10 mouse cellular contexts compared by ENCODE assay signal in the genomic region with DNA sequence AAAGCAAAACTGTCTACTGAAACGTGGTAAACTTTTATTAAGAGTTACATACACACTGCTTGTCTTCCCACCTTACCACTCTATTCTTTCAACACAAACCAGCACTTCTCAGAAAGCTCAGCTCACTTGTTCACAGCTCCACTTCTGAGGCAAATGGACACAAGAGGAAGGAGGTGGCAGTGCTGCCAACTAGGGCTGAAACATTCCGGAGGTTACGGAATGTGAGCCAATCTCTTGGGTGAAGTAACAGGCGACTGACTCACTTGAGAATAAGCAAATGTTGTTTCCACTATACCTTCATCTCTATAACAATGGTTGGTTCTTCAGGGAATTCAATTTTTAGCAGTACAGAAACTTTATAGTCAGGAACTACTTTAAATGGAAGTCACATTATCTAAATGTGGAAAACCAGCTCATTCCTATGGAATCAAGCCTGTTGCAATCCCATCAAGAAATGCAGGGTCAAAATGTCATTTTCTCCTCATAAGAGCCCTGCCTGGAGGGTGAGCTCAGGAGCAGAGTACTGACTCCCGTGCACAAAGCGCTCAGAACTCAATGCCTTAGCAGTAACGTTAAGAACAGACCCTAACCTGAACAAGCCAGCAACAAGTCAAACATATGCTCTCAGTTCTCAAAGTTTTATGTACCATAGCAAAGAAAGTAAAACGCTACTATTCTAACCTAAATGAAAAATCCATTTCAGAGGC.
DNase-seq lines count a peak whose midpoint lies in the region; ATAC-seq and TF ChIP-seq lines count a peak whose summit lies in the region.
"Had no signal": no experiment of that assay in that cellular context is flagged by ENCODE, and none has a peak within 500 bp of the region (broad histone marks: within the 10 kb centered on the region; RNA-seq: fewer than 3 reads in every experiment).

No protein-coding gene starts in this region.

- in situ Hi-C loops in Patski (cut with MboI; ENCODE audit: low pct_unique_long_range_greater_than_20kb) = no loop called here

- H3K9ac ChIP-seq in heart, adult 2 months (ENCODE audit: low read depth, low read length) = peak overlapping the region; percentile 31; the same call in 1 of the 2 replicates
- no peak overlapping the region for H3K9ac ChIP-seq in lung, embryonic 15.5 days
- H3K9ac ChIP-seq: embryonic facial prominence, embryonic 13.5 days; hindbrain, embryonic 15.5 days had no signal

- peak; percentile 64 for DNase-seq in gastrocnemius, adult 2 months
- no peak for DNase-seq in gastrocnemius, postnatal 36 days
- DNase-seq in Patski (ENCODE audit: low read depth, low spot score) = no peak
- peak in 1 of 2 experiments; percentile 54 for DNase-seq in heart, adult 2 months
- DNase-seq in left cerebral cortex, postnatal 14 days (ENCODE audit: low spot score in 2 of 2) = no peak
- no peak for DNase-seq in ovary, postnatal 36 days (ENCODE audit: low spot score)

- peaks cover 3% of the 10 kb centered on the region for H3K79me2 ChIP-seq in heart, adult 2 months (replicated peaks; ENCODE audit: control insufficient read depth, insufficient read depth, low read length)

- intact Hi-C loops in gastrocnemius, adult 2 months (cut with DNase I) = no loop called here
- intact Hi-C loops in gastrocnemius, postnatal 36 days (cut with DNase I) = no loop called here
- intact Hi-C loops in heart, adult 2 months (cut with DNase I) = loop anchor here (5.0 kb wide), 2 partner anchors 36 to 39 kb away; no protein-coding TSS in a partner anchor
- intact Hi-C loops in left cerebral cortex, postnatal 14 days (cut with DNase I) = no loop called here

- H3K4me3 ChIP-seq in gastrocnemius, adult 2 months = peak overlapping the region; percentile 31
- no peak overlapping the region for H3K4me3 ChIP-seq in heart, adult 2 months
- no peak overlapping the region for H3K4me3 ChIP-seq in lung, embryonic 15.5 days
- H3K4me3 ChIP-seq: embryonic facial prominence, embryonic 13.5 days; hindbrain, embryonic 15.5 days had no signal

- peaks cover 24% of the 10 kb centered on the region for H3K36me3 ChIP-seq in heart, adult 2 months (ENCODE audit: control insufficient read depth, insufficient read depth, low read length)
- no peaks in the 10 kb centered on the region for H3K36me3 ChIP-seq in lung, embryonic 15.5 days
- H3K36me3 ChIP-seq: hindbrain, embryonic 15.5 days had no signal

- peak; percentile 84 for ATAC-seq in Patski
- ATAC-seq in lung, embryonic 15.5 days (ENCODE audit: borderline replicate concordance, extremely low read depth, low FRiP score, low TSS enrichment) = 0 out of 2 replicates have a peak, but pooled peaks have one; percentile 19
- no peak for ATAC-seq in megakaryocyte-erythroid progenitor cell, adult 5-6 weeks (replicated peaks; ENCODE audit: low FRiP score, low TSS enrichment, poor library complexity, severe bottlenecking)

- peaks cover 23% of the 10 kb centered on the region for H3K4me1 ChIP-seq in heart, adult 2 months (ENCODE audit: control insufficient read depth, insufficient read depth, low read length)
- H3K4me1 ChIP-seq in lung, embryonic 15.5 days = peaks cover 15% of the 10 kb centered on the region

- H3K9me3 ChIP-seq in lung, embryonic 15.5 days = no peaks in the 10 kb centered on the region
- H3K9me3 ChIP-seq: embryonic facial prominence, embryonic 13.5 days; hindbrain, embryonic 15.5 days had no signal

- H3K27ac ChIP-seq in gastrocnemius, adult 2 months = peak overlapping the region; percentile 56
- peak overlapping the region; percentile 43 for H3K27ac ChIP-seq in heart, adult 2 months
- peak overlapping the region; percentile 13; the same call in 1 of the 2 replicates for H3K27ac ChIP-seq in lung, embryonic 15.5 days
- H3K27ac ChIP-seq: embryonic facial prominence, embryonic 13.5 days; hindbrain, embryonic 15.5 days had no signal

- CTCF ChIA-PET in Patski (lab: Charles Lee) = interaction anchor here (1.1 to 1.4 kb wide), 3 partner anchors 8 to 20 kb away, joined by 3 read pairs; no protein-coding TSS in a partner anchor

- POLR2A ChIA-PET in Patski (lab: Charles Lee) = interaction anchor here (0.7 kb wide), 1 partner anchor 146 kb away, joined by 3 read pairs; no protein-coding TSS in a partner anchor

- WGBS in heart, adult 2 months = 26% methylated on average over 8 of the region's 8 CpGs
- 56% methylated on average over 8 of the region's 8 CpGs for WGBS in lung, embryonic 15.5 days

- no peak for TF ChIP-seq POLR2A in heart, adult 2 months (IDR thresholded peaks at IDR 0.05; ENCODE audit: insufficient read depth, low read depth, low read length)

- TF ChIP-seq EP300 in heart, adult 2 months (IDR thresholded peaks at IDR 0.05; ENCODE audit: insufficient read depth, low read depth, low read length) = 0 out of 2 replicates have a peak, but pooled peaks have one; percentile 36

- no peaks in the 10 kb centered on the region for H3K27me3 ChIP-seq in Patski
- no peaks in the 10 kb centered on the region for H3K27me3 ChIP-seq in heart, adult 2 months (ENCODE audit: control insufficient read depth, insufficient read depth, low read length)
- no peaks in the 10 kb centered on the region for H3K27me3 ChIP-seq in lung, embryonic 15.5 days
- H3K27me3 ChIP-seq: embryonic facial prominence, embryonic 13.5 days; hindbrain, embryonic 15.5 days had no signal

- no peak overlapping the region for H3K4me2 ChIP-seq in lung, embryonic 15.5 days
- H3K4me2 ChIP-seq: embryonic facial prominence, embryonic 13.5 days; hindbrain, embryonic 15.5 days had no signal

- TF ChIP-seq CTCF in gastrocnemius, adult 2 months (IDR thresholded peaks at IDR 0.05) = no peak
- TF ChIP-seq CTCF in Patski (IDR thresholded peaks at IDR 0.05) = no peak
- TF ChIP-seq CTCF in heart, adult 2 months (IDR thresholded peaks at IDR 0.05) = no peak
